Mouse (Mus musculus): ENCODE results near the gene Fads6. TPM values are rescaled to one million over a fixed set of nuclear protein-coding genes. Genes with fewer than 3 reads are reported as not detected.

Gene Fads6
- polyA plus RNA-seq, 1 experiment from 2014 or later = 0.25 TPM

Small RNA genes within 50 kb of the gene (microRNA-seq; reads per million reads assigned to microRNA genes)
- gene Gm25837 = not detected

Other genes with a start within 250 kb of the Fads6 start
- not detected in 2 replicates for gene Cd300ld3, start 249.3 kb downstream of the Fads6 start, polyA plus RNA-seq (2016; fragmentation: Nextera tagmentation; extraction: Ambion mirVana)
- not detected in 2 replicates for gene Cd300e, start 235.5 kb downstream of the Fads6 start, polyA plus RNA-seq (2016; fragmentation: Nextera tagmentation; extraction: Ambion mirVana)
- 1.1 and 1.5 TPM in 2 replicates for gene Rab37, start 206.2 kb downstream of the Fads6 start, polyA plus RNA-seq (2016; fragmentation: Nextera tagmentation; extraction: Ambion mirVana)
- 0.27 TPM in 1 of 2 replicates, not detected in the other for gene Cd300lf, start 163.7 kb downstream of the Fads6 start, polyA plus RNA-seq (2016; fragmentation: Nextera tagmentation; extraction: Ambion mirVana)
- 35.7 and 42.3 TPM in 2 replicates for gene Slc9a3r1, start 134.3 kb downstream of the Fads6 start, polyA plus RNA-seq (2016; fragmentation: Nextera tagmentation; extraction: Ambion mirVana)
- gene Tmem104, start 110.2 kb downstream of the Fads6 start, polyA plus RNA-seq (2016; fragmentation: Nextera tagmentation; extraction: Ambion mirVana) = 9.0 and 10.4 TPM in 2 replicates
- gene Nat9, start 109.8 kb downstream of the Fads6 start, polyA plus RNA-seq (2016; fragmentation: Nextera tagmentation; extraction: Ambion mirVana) = 19.1 and 21.1 TPM in 2 replicates
- 0.21 and 0.57 TPM in 2 replicates for gene Grin2c, start 30.4 kb downstream of the Fads6 start, polyA plus RNA-seq (2016; fragmentation: Nextera tagmentation; extraction: Ambion mirVana)
- 15.4 and 18.0 TPM in 2 replicates for gene Fdxr, start 20.6 kb downstream of the Fads6 start, polyA plus RNA-seq (2016; fragmentation: Nextera tagmentation; extraction: Ambion mirVana)
- not detected in 2 replicates for gene Otop2, start 9.5 kb upstream of the Fads6 start, polyA plus RNA-seq (2016; fragmentation: Nextera tagmentation; extraction: Ambion mirVana)
- not detected in 2 replicates for gene Ush1g, start 24.4 kb upstream of the Fads6 start, polyA plus RNA-seq (2016; fragmentation: Nextera tagmentation; extraction: Ambion mirVana)
- 0.13 and 0.17 TPM in 2 replicates for gene Otop3, start 37.1 kb upstream of the Fads6 start, polyA plus RNA-seq (2016; fragmentation: Nextera tagmentation; extraction: Ambion mirVana)
- 26.5 and 28.0 TPM in 2 replicates for gene Hid1, start 70.1 kb upstream of the Fads6 start, polyA plus RNA-seq (2016; fragmentation: Nextera tagmentation; extraction: Ambion mirVana)
- 27.6 and 28.8 TPM in 2 replicates for gene Cdr2l, start 84.3 kb upstream of the Fads6 start, polyA plus RNA-seq (2016; fragmentation: Nextera tagmentation; extraction: Ambion mirVana)
- gene Mrpl58, start 106.1 kb upstream of the Fads6 start, polyA plus RNA-seq (2016; fragmentation: Nextera tagmentation; extraction: Ambion mirVana) = 180 and 190 TPM in 2 replicates
- gene Atp5h, start 122.3 kb upstream of the Fads6 start, polyA plus RNA-seq (2016; fragmentation: Nextera tagmentation; extraction: Ambion mirVana) = 810 and 835 TPM in 2 replicates
- 30.0 and 33.0 TPM in 2 replicates for gene Kctd2, start 122.5 kb upstream of the Fads6 start, polyA plus RNA-seq (2016; fragmentation: Nextera tagmentation; extraction: Ambion mirVana)
- 0.20 TPM in 1 of 2 replicates, not detected in the other for gene Trim80, start 142.9 kb upstream of the Fads6 start, polyA plus RNA-seq (2016; fragmentation: Nextera tagmentation; extraction: Ambion mirVana)
- not detected in 2 replicates for gene Slc16a5, start 164.8 kb upstream of the Fads6 start, polyA plus RNA-seq (2016; fragmentation: Nextera tagmentation; extraction: Ambion mirVana)
- gene Armc7, start 178.0 kb upstream of the Fads6 start, polyA plus RNA-seq (2016; fragmentation: Nextera tagmentation; extraction: Ambion mirVana) = 10.2 and 15.2 TPM in 2 replicates
- 81.5 and 86.5 TPM in 2 replicates for gene Nt5c, start 194.2 kb upstream of the Fads6 start, polyA plus RNA-seq (2016; fragmentation: Nextera tagmentation; extraction: Ambion mirVana)
- 953 and 959 TPM in 2 replicates for gene Jpt1, start 216.7 kb upstream of the Fads6 start, polyA plus RNA-seq (2016; fragmentation: Nextera tagmentation; extraction: Ambion mirVana)
- 1,185 and 1,202 TPM in 2 replicates for gene Sumo2, start 238.6 kb upstream of the Fads6 start, polyA plus RNA-seq (2016; fragmentation: Nextera tagmentation; extraction: Ambion mirVana)